Mouse (Mus musculus) kidney, adult 2 months (tissue): ENCODE measurements around the gene Cdh4. TPM values are rescaled to one million over a fixed set of nuclear protein-coding genes. Genes with fewer than 3 reads are reported as not detected.
A peak's percentile ranks its signal among the peaks of the same experiment; 100 is the strongest.

Experiments used
- DNase-seq: peaks from one replicate; pipeline ENCODE4 v3.0.0; 2021
- H3K27ac ChIP-seq: fragments of 200-500 bp; 2 replicates; pipeline ENCODE4 v1.5.1; 2012; ENCODE audit warnings: low read depth, low read length, control low read depth, inconsistent platforms; ENCODE audit not compliant: insufficient read depth
- H3K27me3 ChIP-seq: fragments of 200-500 bp; replicated peaks from 2 replicates; pipeline ENCODE4 v1.6.1; 2012; ENCODE audit warnings: mild to moderate bottlenecking, moderate library complexity, low read length, inconsistent platforms; ENCODE audit not compliant: control insufficient read depth, insufficient read depth
- H3K36me3 ChIP-seq: fragments of 200-500 bp; 2 replicates; pipeline ENCODE4 v1.6.1; 2012; ENCODE audit warnings: mild to moderate bottlenecking, moderate library complexity, low read length, inconsistent platforms; ENCODE audit not compliant: control insufficient read depth, insufficient read depth
- H3K4me1 ChIP-seq: fragments of 200-500 bp; 2 replicates; pipeline ENCODE4 v1.6.1; 2011; ENCODE audit warnings: low read length; ENCODE audit not compliant: control insufficient read depth, insufficient read depth
- H3K4me3 ChIP-seq: fragments of 200-500 bp; 2 replicates; pipeline ENCODE4 v1.5.1; 2011; ENCODE audit warnings: mild to moderate bottlenecking, low read depth, low read length, control low read depth; ENCODE audit not compliant: insufficient read depth
- CTCF ChIP-seq: fragments of 200-500 bp; conservative IDR thresholded peaks from 2 replicates; pipeline ENCODE4 v1.5.1; 2011; ENCODE audit warnings: low read depth, mild to moderate bottlenecking, control low read depth, low read length, moderate library complexity, mixed read lengths; ENCODE audit not compliant: insufficient read depth, insufficient read length
- POLR2A ChIP-seq: fragments of 200-500 bp; IDR thresholded peaks from one replicate; pipeline ENCODE4 v1.6.1; 2011; ENCODE audit warnings: low read depth, low read length, control low read depth
- WGBS: fragments of 180-500 bp; shearing (Covaris S2); methylation state at CpG from one replicate; pipeline ENCODE4 v1.1.7; 2018; 5-methylcytosine and 5-hydroxymethylcytosine counted together
- polyA plus RNA-seq: library from polyadenylated mRNA; depleted of rRNA; stranded (reverse); fragments of >200 nt; gene quantifications from 2 replicates; pipeline ENCODE4 v1.2.3, GENCODE M21; 2012

Cdh4 gene
- polyA plus RNA-seq, 1 experiment = 1.2 TPM

- Histone ChIP-seq H3K36me3 (no peaks in the 10 kb centered on the region), H3K4me3 (no peak overlapping the region), H3K4me1 (no peaks in the 10 kb centered on the region), H3K27me3 (no peaks in the 10 kb centered on the region), H3K27ac (no peak overlapping the region)
- DNase-seq = no peak
- TF ChIP-seq POLR2A (no peak), CTCF (no peak)
- 56% methylated on average over 18 of the region's 18 CpGs for WGBS
These were observed 279.6 kb downstream of the Cdh4 start for GRCm38 (mm10) chr2:179721534-179722516.

DNA sequence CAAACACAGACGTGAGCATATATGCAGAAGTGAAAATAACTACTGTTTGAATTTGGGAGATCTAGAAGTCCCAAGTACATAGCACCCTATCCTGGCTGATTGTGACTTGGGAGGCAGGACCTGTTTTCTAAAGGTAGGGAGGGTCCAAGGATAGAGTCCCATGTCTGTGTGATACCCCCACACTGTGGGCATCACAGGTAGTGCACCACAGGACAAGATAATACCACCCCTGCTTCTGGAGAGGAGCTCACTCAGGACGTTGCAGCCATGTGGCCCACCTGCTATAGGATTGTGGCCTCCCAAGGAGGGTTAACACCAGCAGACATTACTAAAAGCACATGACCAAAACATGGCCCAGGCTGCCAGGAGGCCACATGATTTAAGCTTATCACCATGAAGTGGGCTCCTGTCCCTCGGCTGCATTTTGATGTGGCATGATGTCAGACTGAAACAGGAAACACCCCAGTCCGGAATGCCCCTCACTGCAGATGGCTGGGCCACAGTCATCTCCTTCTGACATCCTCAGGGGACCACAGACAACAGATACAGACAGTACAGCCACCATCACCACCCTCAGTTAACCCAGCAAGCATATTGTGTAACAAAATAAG is 280.6 kb downstream of the Cdh4 start:
- Histone ChIP-seq H3K27me3 (no peaks in the 10 kb centered on the region), H3K4me3 (no peak overlapping the region), H3K4me1 (no peaks in the 10 kb centered on the region), H3K27ac (no peak overlapping the region), H3K36me3 (no peaks in the 10 kb centered on the region)
- WGBS = 68% methylated on average over 4 of the region's 4 CpGs
- DNase-seq = no peak
- TF ChIP-seq POLR2A (no peak), CTCF (peak; percentile 22)

DNA sequence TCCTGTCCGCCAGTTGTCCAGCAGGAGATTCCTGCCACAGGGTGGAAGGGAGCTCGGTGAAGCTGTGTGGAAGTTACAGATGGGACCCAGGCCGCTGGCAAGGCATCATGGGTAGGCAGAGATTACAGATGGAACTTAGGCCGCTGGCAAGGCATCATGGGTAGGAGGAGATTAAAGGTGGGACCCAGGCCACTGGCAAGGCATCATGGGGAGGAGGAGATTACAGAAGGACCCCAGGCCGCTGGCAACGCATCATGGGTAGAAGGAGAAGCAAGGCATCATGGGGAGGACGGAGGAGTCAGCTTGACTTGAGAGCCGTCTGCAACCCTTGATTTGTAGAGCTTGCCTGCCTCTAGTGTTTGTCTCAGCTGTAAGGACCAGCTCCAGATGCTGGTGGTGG is 281.2 kb downstream of the Cdh4 start:
- Histone ChIP-seq H3K4me3 (no peak overlapping the region), H3K4me1 (no peaks in the 10 kb centered on the region), H3K36me3 (no peaks in the 10 kb centered on the region), H3K27me3 (no peaks in the 10 kb centered on the region), H3K27ac (no peak overlapping the region)
- TF ChIP-seq POLR2A = no peak
- no peak for TF ChIP-seq CTCF
- no peak for DNase-seq
- WGBS = 92% methylated on average over 8 of the region's 8 CpGs

DNA sequence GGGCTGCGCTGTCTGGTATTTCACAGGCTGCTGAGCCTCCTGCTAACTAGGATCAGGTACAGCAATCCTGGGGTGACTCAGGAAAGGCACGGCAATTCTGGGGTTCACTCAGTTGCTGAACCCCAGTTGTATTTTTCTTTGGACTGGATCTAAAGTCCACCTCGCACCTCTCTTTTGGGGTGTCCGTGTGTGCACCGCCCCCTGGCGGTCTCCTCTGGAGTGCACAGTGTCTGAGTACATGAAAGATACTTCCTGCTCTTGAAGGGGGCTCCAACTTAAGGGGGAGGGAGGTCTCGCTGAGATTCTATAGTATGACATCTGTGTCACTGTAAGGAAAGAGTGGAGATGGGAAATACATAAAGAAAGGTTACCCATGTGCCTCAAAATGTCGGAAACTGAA is 286.8 kb downstream of the Cdh4 start:
- TF ChIP-seq CTCF = peak; percentile 40
- TF ChIP-seq POLR2A = no peak
- 56% methylated on average over 8 of the region's 8 CpGs for WGBS
- H3K4me1 ChIP-seq = no peaks in the 10 kb centered on the region
- no peak for DNase-seq
- H3K36me3 ChIP-seq = no peaks in the 10 kb centered on the region
- H3K27me3 ChIP-seq = no peaks in the 10 kb centered on the region
- H3K4me3 ChIP-seq = no peak overlapping the region
- no peak overlapping the region for H3K27ac ChIP-seq

DNA sequence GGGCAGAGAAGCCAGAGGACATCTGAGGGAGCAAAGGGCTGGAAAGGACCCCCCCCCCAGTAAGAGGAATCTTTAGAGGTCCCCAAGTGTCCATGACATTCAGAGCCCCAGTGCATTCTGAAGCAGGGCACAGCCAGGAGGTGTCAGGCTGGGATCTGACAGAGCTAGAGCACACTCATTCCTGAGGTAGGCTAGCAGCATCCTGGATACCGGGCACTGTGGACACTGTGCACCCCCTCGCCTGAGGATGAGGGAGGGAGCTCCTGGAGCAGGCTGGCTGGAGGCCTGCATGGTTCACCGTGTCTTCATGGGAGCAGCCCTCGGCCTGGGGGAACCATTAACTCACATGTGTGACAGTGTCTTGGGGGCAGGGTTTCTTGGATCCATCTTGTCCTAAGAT is 287.6 kb downstream of the Cdh4 start:
- TF ChIP-seq POLR2A (no peak), CTCF (no peak)
- Histone ChIP-seq H3K36me3 (no peaks in the 10 kb centered on the region), H3K4me3 (no peak overlapping the region), H3K4me1 (no peaks in the 10 kb centered on the region), H3K27me3 (no peaks in the 10 kb centered on the region), H3K27ac (no peak overlapping the region)
- WGBS = 64% methylated on average over 4 of the region's 4 CpGs
- no peak for DNase-seq

GRCm38 (mm10) chr2:179733141-179733831 is 291.1 kb downstream of the Cdh4 start:
- Histone ChIP-seq H3K36me3 (no peaks in the 10 kb centered on the region), H3K4me3 (no peak overlapping the region), H3K27me3 (no peaks in the 10 kb centered on the region), H3K4me1 (no peaks in the 10 kb centered on the region), H3K27ac (no peak overlapping the region)
- TF ChIP-seq CTCF = no peak
- TF ChIP-seq POLR2A = no peak
- no peak for DNase-seq
- WGBS = 60% methylated on average over 16 of the region's 16 CpGs

DNA sequence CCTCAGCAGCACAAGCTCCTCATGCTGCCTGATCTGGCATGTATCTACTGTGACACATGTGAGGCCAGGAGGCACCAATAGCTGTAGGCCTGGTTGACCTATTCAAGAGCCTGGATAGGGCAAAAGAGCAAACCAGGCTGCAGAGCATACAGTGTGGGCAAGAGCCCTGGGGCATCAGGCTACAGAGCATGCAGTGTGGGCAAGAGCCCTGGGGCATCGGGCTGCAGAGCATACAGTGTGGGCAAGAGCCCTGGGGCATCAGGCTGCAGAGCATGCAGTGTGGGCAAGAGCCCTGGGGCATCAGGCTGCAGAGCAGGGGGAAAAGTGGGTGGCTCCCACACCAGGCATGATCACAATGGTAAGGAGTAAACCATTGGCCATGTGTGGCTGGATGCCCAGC is 300.2 kb downstream of the Cdh4 start:
- 94% methylated on average over 1 of the region's 1 CpGs for WGBS
- no peak for DNase-seq
- no peaks in the 10 kb centered on the region for H3K27me3 ChIP-seq

More for the DNA sequence above, 300.2 kb downstream of the Cdh4 start:
- no peak overlapping the region for H3K4me3 ChIP-seq
- H3K4me1 ChIP-seq = no peaks in the 10 kb centered on the region
- no peak overlapping the region for H3K27ac ChIP-seq
- TF ChIP-seq POLR2A = no peak
- TF ChIP-seq CTCF = no peak
- no peaks in the 10 kb centered on the region for H3K36me3 ChIP-seq
